Mouse (Mus musculus) myocyte (in vitro differentiated cells): ENCODE data around the gene Caskin1.

Experiments
- E2F4 ChIP-seq: IDR thresholded peaks from one replicate; pipeline ENCODE4 v1.6.1; 2011; ENCODE audit warnings: mild to moderate bottlenecking, control low read depth, moderate library complexity; ENCODE audit not compliant: insufficient read depth
- MAX ChIP-seq: IDR thresholded peaks from one replicate; pipeline ENCODE4 v1.6.1; 2011; ENCODE audit warnings: low read depth, mild to moderate bottlenecking, control low read depth
- POLR2A ChIP-seq: IDR thresholded peaks from one replicate; pipeline ENCODE4 v1.6.1; 2011; ENCODE audit warnings: low read depth, mild to moderate bottlenecking, control low read depth, moderate library complexity; ENCODE audit not compliant: insufficient read length
- POLR2AphosphoS2 ChIP-seq: IDR thresholded peaks from one replicate; pipeline ENCODE4 v1.6.1; 2011; ENCODE audit warnings: low read depth, control low read depth; ENCODE audit not compliant: insufficient read length
- SRF ChIP-seq: IDR thresholded peaks from one replicate; pipeline ENCODE4 v1.6.1; 2011; ENCODE audit warnings: low read depth; ENCODE audit not compliant: control insufficient read depth, insufficient read length
- TCF12 ChIP-seq: IDR thresholded peaks from one replicate; pipeline ENCODE4 v1.6.1; 2011; ENCODE audit warnings: mild to moderate bottlenecking, control low read depth; ENCODE audit not compliant: poor library complexity, insufficient read depth, severe bottlenecking
- USF1 ChIP-seq: IDR thresholded peaks from one replicate; pipeline ENCODE4 v1.6.1; 2011; ENCODE audit warnings: low read depth, mild to moderate bottlenecking, control low read depth, moderate library complexity

- no peak for TF ChIP-seq POLR2A
- no peak for TF ChIP-seq MAX
- TF ChIP-seq SRF, result no peak
- no peak for TF ChIP-seq E2F4
- no peak for TF ChIP-seq TCF12
- no peak for TF ChIP-seq POLR2AphosphoS2
- no peak for TF ChIP-seq USF1
These were observed 9.0 kb upstream of the Caskin1 start for GRCm38 (mm10) chr17:24479431-24479830.
